Mouse (Mus musculus) hindbrain, postnatal 0 days (tissue): ENCODE results near the gene Abcb1b. TPM values are rescaled to one million over a fixed set of nuclear protein-coding genes. Genes with fewer than 3 reads are reported as not detected.
"Not testable (repeated sequence)": the region's sequence is repeated elsewhere in the genome, so short reads cannot be mapped to it uniquely, and the experiment has no call there.

ENCODE experiments used
- ATAC-seq: fragments of 200-750 bp; cut with Nextera tagmentation; 2 replicates; pipeline ENCODE4 v1.8.0; 2017; ENCODE audit warnings: mild to moderate bottlenecking, moderate TSS enrichment, moderate library complexity
- DNase-seq: peaks from one replicate; pipeline ENCODE4 v3.0.0-alpha.2; 2015; ENCODE audit warnings: low spot score
- H3K27ac ChIP-seq: fragments of 300-500 bp; sonication (generic); 2 replicates; pipeline ENCODE4 v1.5.1; 2014; ENCODE audit warnings: mild to moderate bottlenecking
- H3K27me3 ChIP-seq: fragments of 300-500 bp; sonication (generic); 2 replicates; pipeline ENCODE4 v1.6.1; 2014; ENCODE audit warnings: low read length, mixed read lengths; ENCODE audit not compliant: insufficient read depth
- H3K36me3 ChIP-seq: fragments of 300-500 bp; sonication (generic); 2 replicates; pipeline ENCODE4 v1.6.1; 2014; ENCODE audit warnings: low read length, mixed read lengths; ENCODE audit not compliant: insufficient read depth
- H3K4me1 ChIP-seq: fragments of 300-500 bp; sonication (generic); 2 replicates; pipeline ENCODE4 v1.6.1; 2014; ENCODE audit warnings: antibody characterized with exemption, low read length, mixed read lengths; ENCODE audit not compliant: insufficient read depth
- H3K4me2 ChIP-seq: fragments of 300-500 bp; sonication (generic); 2 replicates; pipeline ENCODE4 v1.6.1; 2014; ENCODE audit warnings: low read depth, mild to moderate bottlenecking, low read length, moderate library complexity, mixed read lengths
- H3K4me3 ChIP-seq: fragments of 300-500 bp; sonication (generic); 2 replicates; pipeline ENCODE4 v1.5.1; 2014; ENCODE audit warnings: low read length
- H3K9ac ChIP-seq: fragments of 300-500 bp; sonication (generic); replicated peaks from 2 replicates; pipeline ENCODE4 v1.6.1; 2014; ENCODE audit warnings: mild to moderate bottlenecking, low read length, moderate library complexity, mixed read lengths
- H3K9me3 ChIP-seq: fragments of 300-500 bp; sonication (generic); 2 replicates; pipeline ENCODE4 v1.6.1; 2016; ENCODE audit warnings: low read length, mixed read lengths
- CTCF ChIP-seq: IDR thresholded peaks from 2 replicates; pipeline ENCODE4 v1.5.1; 2016; ENCODE audit warnings: antibody characterized with exemption, control low read depth, low read depth
- WGBS: fragments of 180-500 bp; shearing (Covaris S2); extraction: QIAGEN DNeasy Blood & Tissue Kit; methylation state at CpG from one replicate; pipeline ENCODE4 v1.1.7; 2014; 5-methylcytosine and 5-hydroxymethylcytosine counted together
- polyA plus RNA-seq: library from polyadenylated mRNA; unstranded; fragments of >200 nt; fragmentation: Nextera tagmentation; extraction: Ambion mirVana; gene quantifications from 2 replicates; pipeline ENCODE4 v1.2.1, GENCODE M21; 2015
- total RNA-seq: library from RNA; depleted of rRNA; stranded (reverse); fragments of >200 nt; gene quantifications from 2 replicates; pipeline ENCODE4 v1.2.3, GENCODE M21; 2014

Abcb1b gene
- total and polyA plus RNA-seq, 2 experiments from 2014 or later, result 0.99 to 1.4 TPM

DNA sequence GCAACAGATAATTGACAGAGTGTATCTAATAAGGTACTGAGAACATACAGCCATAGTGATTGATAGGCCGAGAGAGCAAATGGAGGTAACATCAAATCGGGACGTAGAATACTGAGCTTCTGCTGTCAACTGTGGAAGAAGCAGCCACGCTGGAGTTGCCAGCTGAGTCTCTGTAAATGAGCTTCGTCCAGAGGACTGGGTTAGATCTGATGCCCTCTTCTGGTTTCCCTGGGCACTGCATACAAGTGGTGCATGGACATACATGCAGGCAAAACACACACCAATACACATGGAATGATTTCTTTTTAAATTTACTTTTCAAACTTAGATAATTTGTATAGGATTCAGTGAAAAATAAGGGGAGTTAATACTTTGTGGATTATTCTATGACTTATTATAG lies 42.9 kb downstream of the Abcb1b start:
- Histone ChIP-seq H3K4me2 (no peak overlapping the region), H3K27me3 (no peaks in the 10 kb centered on the region), H3K27ac (no peak overlapping the region), H3K4me1 (no peaks in the 10 kb centered on the region), H3K9ac (no peak overlapping the region), H3K4me3 (no peak overlapping the region), H3K36me3 (no peaks in the 10 kb centered on the region), H3K9me3 (no peaks in the 10 kb centered on the region)
- ATAC-seq, result peak; percentile 68; the same call in 1 of the 2 replicates
- TF ChIP-seq CTCF, result peak; percentile 78
- WGBS, result 37% methylated on average over 5 of the region's 5 CpGs
- DNase-seq, result peak; percentile 77

DNA sequence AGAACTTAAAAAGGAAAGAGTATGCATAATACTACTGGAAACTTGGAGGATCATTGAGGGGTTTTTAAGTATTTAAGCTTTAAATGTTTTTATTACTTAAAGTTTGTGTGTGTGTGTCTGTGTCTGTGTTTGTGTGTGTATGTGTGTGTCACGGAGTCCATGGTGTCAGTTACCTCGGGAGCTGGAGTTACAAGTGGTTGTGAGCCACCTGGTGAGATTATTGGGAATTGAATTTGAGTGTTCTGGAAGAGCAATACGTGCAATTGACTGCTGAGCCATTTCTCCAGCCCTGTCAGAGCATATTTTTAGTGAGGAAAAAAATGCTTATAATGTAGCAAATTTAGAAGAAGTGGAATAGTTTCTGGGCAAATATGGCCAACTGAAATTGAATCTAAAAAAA lies 44.9 kb downstream of the Abcb1b start:
- Histone ChIP-seq H3K36me3 (no peaks in the 10 kb centered on the region), H3K27me3 (no peaks in the 10 kb centered on the region), H3K4me3 (no peak overlapping the region), H3K4me1 (no peaks in the 10 kb centered on the region), H3K27ac (no peak overlapping the region), H3K9me3 (no peaks in the 10 kb centered on the region), H3K4me2 (no peak overlapping the region), H3K9ac (no peak overlapping the region)
- peak; percentile 23 for DNase-seq
- peak; percentile 28; the same call in 1 of the 2 replicates for TF ChIP-seq CTCF
- no peak for ATAC-seq
- 51% methylated on average over 3 of the region's 3 CpGs for WGBS

DNA sequence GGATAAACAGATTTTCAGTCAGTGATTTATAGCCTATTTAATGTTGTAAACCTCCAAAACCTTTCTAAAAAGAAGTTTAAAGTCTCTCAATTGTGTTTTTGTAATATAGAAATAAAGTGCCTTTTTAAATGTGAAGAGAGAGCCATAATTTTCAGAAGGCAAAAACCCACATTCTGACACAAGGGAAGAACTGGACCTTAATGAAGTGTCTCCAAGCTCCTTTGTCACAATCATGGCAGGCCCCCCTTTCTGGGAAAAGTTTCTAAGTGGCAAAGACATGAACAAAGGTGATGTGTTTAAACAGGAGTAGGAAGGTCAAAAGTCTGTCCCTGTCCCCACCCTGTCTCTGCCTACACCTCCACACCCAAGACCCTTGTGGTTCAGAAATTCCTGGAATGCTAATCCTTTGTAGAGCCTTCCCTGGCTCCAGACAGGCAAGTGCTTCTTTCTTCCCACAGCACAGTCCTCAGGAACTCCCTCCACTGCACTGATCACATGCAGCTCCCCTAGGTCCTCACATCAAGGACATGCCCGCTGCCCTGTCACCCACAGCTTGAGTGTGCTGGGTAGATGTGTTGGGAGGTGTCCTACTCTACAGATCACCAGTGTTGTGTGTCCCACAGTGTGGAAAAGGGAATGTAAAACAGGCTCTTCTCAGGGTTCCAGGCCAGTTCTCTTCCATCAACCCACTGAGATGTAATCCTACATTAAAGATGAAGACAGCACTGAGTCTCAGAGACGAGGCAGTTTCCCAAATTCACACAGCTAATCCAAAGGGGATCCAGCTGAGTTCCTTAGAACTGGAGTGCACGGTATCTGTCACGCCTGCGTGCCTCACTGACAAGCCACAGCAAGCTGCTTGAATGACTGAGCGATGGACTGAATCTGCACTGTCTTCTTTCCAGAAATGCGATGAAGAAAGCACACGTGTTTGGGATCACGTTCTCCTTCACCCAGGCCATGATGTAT lies 50.9 kb downstream of the Abcb1b start:
- H3K27me3 ChIP-seq, H3K4me1 ChIP-seq, H3K4me3 ChIP-seq, H3K27ac ChIP-seq, H3K4me2 ChIP-seq, H3K9me3 ChIP-seq, H3K9ac ChIP-seq, DNase-seq, H3K36me3 ChIP-seq: not testable (repeated sequence)
- 0 out of 2 replicates have a peak, but pooled peaks have one; percentile 12 for ATAC-seq
- WGBS, result 41% methylated on average over 6 of the region's 9 CpGs

DNA sequence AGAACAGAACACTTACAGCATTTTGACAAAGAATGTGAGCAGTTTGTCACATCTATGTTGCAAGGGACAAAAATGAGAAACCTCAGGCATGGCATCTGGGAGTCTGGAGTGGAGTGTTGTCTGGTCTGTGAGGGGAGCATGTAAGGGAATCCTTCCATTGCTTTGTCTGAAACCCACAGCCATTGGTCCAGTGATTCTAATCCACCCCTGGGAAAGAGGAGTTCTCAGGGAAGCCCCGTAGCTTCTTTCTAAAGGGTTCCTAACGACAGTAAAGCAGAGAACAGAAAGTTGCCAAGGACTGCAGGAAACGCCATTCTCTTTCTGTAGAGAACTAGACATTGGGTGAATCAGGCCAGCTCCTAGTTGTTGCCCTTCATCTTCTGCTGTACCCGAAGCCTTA lies 52.9 kb downstream of the Abcb1b start:
- WGBS, result 70% methylated on average over 4 of the region's 4 CpGs
- ATAC-seq, result no peak
- H3K9me3 ChIP-seq, result no peaks in the 10 kb centered on the region

DNA sequence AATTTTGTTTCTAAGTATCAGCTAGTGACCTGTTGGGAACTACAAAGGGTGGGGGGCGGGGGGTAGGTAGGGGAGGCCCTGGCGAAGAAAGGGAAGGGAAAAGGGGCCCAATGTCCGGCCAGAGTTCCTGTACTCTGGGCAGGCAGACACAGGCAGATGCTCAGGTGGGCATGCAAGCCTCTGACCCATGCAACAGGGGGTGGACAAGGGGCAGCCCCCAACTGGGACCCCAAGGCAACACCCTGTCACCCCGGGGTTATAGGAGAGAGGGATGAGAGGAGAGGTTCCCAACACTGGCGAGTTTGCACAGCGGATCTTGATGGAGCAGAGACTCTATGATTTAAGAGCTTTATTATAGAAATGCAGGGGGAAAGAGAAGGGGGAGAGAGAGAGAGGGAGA lies 59.3 kb downstream of the Abcb1b start:
- TF ChIP-seq CTCF, result no peak
- 73% methylated on average over 6 of the region's 6 CpGs for WGBS
- Histone ChIP-seq H3K4me2 (no peak overlapping the region), H3K4me3 (no peak overlapping the region), H3K27ac (no peak overlapping the region), H3K4me1 (no peaks in the 10 kb centered on the region), H3K27me3 (no peaks in the 10 kb centered on the region), H3K9me3 (no peaks in the 10 kb centered on the region), H3K36me3 (no peaks in the 10 kb centered on the region), H3K9ac (no peak overlapping the region)
- DNase-seq (no peak), ATAC-seq (no peak)

More for the DNA sequence above, 52.9 kb downstream of the Abcb1b start:
- no peak overlapping the region for H3K9ac ChIP-seq
- no peak for TF ChIP-seq CTCF
- no peak for DNase-seq
- H3K27ac ChIP-seq, result no peak overlapping the region
- H3K4me1 ChIP-seq, result no peaks in the 10 kb centered on the region
- no peak overlapping the region for H3K4me2 ChIP-seq
- H3K36me3 ChIP-seq, result no peaks in the 10 kb centered on the region
- H3K27me3 ChIP-seq, result no peaks in the 10 kb centered on the region
- H3K4me3 ChIP-seq, result no peak overlapping the region

DNA sequence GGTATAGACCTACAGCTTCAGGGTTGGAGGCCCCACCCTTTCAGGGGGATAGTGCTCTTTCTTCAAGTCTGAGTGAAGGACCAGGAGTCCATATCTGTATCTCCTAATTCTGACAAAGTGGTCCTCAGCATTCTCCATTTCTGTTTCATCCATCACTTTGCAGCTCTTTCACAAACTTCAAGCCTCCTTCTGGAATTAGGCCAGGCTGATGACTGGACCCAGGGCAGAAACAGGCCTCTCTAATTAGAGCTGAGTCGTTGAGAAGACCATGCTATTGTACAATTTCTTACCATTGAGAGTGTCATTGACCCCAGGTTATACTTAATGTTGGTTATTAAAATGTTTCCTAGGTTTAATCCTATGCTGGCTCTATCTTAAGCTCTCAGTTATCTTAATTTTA lies 63.9 kb downstream of the Abcb1b start:
- Histone ChIP-seq H3K9me3 (no peaks in the 10 kb centered on the region), H3K9ac (no peak overlapping the region), H3K4me3 (no peak overlapping the region), H3K4me1 (no peaks in the 10 kb centered on the region), H3K36me3 (no peaks in the 10 kb centered on the region), H3K27ac (no peak overlapping the region), H3K27me3 (no peaks in the 10 kb centered on the region), H3K4me2 (no peak overlapping the region)
- DNase-seq (no peak), ATAC-seq (no peak)
- no peak for TF ChIP-seq CTCF
- WGBS, result 76% methylated on average over 1 of the region's 1 CpGs
